Mouse (Mus musculus) lung, postnatal 25 days (tissue): ENCODE measurements around the gene Uchl1.
A peak's percentile ranks its signal among the peaks of the same experiment; 100 is the strongest.

Experiments used
- DNase-seq: peaks from one replicate; pipeline ENCODE4 v3.0.0; 2022; ENCODE audit warnings: low spot score

Uchl1 gene

DNA sequence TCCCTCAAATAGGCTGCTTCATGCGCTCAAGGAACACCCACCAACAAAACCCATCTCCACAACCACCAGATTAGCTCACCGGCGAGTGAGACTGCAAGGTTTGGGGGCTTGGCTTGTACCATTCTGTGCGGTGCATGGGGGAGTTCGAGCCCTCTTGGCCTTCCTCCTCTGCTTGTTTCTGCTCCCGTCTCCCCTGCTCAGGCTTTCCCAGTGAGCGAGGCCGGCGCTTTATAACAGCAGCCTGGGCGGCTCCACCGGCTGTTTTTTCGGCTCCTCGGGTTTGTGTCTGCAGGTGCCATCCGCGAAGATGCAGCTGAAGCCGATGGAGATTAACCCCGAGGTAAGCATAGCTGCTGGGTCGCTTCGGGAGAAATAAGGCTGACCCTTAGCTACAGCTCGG, at the start of gene Uchl1:
Gene Uchl1 (plus strand): TSS at position 109 of the 400 bp plus-strand sequence.
- no peak for DNase-seq

DNA sequence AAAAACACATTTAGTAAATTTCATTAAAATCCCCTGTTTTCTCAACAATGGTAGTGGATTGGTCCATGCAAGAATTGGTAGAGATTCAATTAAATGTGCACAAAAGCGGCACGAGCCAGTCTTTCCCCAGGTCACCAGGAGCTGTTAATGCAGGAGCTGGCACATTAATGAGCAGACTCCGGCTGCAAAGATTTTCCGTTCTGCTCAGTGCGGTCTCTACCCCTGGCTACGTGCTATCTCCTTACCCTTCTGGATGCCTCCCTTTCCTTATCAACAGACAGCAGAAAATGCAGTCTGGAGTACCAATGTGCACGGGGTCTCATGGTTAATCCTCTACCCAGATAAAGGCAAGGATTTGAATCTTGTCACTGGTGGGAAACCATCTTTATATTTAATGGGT, 48.1 kb upstream of the Uchl1 start:
- no peak for DNase-seq

DNA sequence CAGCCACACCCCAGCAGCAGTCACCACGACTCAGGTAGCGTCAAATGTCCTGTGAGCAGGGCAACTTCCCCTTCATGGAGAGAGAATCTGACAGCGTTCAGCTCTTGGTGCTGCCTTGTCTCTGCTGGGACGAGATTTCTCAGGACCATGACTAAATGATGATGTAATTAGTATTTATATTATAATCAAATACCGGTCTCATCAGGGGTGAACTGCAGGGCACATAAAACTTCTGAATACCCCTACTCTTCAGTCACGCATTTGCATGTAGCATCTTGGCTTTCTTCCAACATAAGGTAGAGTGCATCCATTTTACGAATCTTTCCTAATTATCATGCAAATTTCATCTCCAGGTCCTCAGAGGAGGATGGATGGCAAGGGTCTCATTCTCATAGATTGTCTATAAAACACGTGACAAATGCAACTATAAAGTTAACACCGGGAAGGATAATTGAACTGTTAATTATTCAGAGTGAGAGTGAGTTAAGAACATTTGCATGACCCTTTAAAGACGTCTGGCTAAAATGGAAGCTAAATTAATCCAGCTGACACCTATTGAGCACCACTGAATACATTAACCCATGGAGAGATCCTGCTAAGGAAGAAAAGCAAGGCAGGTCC, 40.3 kb upstream of the Uchl1 start:
- DNase-seq, result no peak

DNA sequence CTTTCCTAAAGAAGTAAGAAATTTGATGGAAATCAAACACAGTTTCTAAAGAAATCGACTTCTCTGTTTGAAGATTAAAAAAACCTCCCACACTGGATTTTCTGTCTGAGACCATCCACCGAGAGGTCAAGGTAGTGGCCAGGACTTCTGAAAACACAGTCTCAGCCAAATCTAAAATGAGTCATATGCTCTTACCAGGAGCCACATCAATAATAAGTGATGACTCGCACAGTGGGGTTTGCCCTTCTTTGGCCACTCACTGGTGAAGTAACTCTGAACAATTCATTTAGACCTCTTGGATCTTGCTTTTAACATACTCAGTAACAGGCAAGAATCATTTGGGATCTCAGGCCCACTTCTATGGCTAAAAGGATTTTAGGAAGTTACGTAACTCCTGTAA, 33.7 kb upstream of the Uchl1 start:
- no peak for DNase-seq

DNA sequence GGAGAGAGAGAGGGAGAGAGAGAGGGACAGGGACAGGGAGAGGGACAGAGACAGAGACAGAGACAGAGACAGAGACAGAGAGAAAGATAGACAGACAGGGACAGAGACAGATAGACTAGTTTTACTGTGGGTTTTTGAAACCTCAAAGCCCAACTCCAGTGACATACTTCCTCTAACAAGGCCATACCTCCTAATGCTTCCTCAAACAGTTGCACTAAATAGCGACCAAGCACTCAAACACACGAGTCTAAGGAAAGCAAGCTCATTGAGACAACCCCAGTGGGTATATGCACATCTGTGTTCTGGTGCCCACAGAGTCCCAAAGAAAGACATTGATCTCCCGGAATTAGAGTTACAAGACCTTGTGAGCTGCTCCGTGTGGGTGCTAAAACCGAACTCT, 32.6 kb upstream of the Uchl1 start:
- DNase-seq, result no peak

DNA sequence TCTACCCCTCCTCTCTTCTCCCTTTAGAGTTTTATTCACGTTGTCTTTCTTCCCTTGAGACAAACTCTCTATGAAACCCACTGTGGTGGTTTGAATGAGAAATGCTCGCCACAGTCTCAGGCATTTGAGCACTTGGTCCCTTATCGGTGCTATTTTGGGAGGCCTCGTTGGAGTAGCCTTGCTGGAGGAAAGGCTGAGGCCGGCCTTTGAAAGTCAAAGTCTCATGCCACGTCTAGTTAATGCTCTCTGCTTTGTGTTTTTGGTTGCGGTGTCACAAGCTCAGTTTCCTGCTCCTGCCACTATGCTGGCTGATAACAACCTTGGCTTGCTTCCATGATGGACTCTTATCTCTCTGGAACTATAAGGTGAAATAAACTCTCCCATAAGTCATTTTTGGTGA, 28.4 kb upstream of the Uchl1 start:
- DNase-seq, result no peak

DNA sequence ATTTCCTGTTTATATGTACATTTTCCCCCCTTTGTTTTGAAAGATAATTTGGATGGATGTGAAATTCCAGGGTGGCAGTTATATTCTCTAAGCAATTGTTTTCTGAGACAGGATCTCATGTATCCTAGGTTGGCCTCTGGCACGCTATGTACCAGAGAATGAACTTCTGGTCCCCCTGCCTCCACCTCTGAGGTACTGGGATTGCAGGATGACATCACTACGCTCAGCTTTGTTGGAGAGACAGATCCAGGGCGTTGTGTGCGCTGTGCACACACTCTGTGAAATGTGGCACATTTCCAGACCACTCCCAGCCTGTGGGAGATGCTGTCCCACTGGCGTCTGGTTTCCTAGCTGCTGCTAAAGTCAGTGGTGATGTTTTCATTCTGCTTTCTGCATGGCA, 21.7 kb upstream of the Uchl1 start:
- DNase-seq, result peak; percentile 65

GRCm38 (mm10) chr5:66675189-66675890, 551 bp upstream of the Uchl1 start:
- no peak for DNase-seq

DNA sequence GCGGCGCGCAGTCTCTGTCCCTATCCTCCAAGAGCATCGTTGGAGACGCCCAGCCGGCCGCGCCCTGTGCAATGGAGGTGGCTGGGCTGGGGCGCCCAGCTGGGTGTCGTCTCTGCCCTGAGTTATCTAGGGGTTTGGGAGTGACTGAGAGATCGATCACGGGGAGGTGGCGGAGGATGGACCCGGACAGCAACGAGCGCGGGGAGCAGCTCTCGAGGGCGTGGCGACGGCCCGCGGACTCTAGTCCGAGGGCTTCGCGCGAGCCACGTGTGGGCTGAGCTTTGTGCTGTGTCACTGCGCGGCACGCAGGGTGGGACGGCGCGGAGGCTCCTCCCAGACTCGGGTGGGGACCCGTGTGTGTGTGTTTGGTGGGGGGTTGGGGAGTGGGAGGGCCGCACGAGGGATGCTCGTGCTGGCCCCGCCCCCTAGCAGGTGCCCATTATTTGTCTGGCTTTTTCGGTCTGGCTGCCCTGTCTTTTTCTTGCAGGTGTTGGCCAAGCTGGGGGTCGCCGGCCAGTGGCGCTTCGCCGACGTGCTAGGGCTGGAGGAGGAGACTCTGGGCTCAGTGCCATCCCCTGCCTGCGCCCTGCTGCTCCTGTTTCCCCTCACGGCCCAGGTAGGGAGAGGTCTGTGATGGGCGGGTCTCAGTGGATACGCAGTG, 696 bp downstream of the Uchl1 start:
- DNase-seq, result no peak

- no peak for DNase-seq
Measured at GRCm38 (mm10) chr5:66677411-66678345, 1.8 kb downstream of the Uchl1 start.

DNA sequence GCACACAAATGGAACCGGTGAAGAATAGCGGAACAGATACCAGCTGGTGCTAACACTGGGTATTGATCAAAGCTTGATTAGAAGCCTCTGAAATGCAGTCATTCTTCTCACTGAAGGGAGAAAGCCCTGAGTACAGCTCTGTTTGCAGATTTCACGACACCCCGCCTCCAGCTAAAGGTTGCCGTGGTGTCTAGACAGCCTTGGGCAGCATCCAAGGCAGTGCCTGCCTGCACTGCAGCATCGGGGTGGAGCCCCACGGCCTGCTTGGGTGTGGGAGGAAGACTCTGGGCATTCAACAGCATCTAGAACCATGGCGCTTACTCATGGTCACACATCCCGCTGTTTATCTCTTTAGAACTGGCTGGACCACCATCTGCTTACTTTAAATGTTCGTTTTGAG, 3.3 kb downstream of the Uchl1 start:
- DNase-seq, result no peak

GRCm38 (mm10) chr5:66685930-66686329, 10.0 kb downstream of the Uchl1 start:
- no peak for DNase-seq

- DNase-seq, result no peak
Measured at GRCm38 (mm10) chr5:66686863-66687262, 11.0 kb downstream of the Uchl1 start.

GRCm38 (mm10) chr5:66687737-66688136, 11.8 kb downstream of the Uchl1 start:
- no peak for DNase-seq

DNA sequence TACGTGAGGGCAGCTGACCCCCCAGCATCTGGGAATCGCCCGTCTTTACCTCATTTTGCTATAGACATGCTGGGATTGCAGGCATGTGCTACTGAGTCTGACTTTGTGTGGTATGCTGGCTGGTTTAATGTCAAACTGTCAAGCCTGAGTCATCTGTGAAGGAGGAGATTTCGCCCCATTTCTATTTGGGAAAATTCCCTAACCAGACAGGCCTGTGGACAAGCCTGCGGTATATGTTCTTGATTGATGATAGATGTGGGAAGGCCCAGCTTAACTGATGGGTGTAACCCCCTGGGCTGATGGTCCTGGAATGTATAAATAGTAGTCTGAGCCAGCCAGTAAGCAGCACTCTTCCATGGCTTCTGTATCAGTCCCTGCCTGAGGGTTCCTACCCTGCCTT, 12.4 kb downstream of the Uchl1 start:
- no peak for DNase-seq

DNA sequence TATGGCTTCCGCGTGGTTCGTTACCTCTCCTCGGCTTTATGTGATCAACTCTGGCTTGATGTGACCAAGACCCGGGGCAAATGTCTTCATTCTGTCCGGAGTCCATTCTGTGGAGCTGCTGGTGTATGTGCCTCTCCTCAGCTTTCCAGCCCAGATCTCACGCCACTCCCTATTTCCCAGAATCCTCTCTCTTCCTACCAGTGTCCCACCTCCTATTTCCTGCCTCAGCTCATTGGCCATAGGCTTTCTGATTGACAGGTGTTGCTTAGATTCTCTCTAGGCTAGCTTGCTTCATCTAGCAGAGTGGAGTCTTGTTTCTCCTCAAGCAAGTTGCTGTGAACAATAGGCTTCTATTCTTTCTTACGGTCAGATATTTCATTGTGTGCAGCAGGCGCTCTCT, 13.9 kb downstream of the Uchl1 start:
- no peak for DNase-seq

- DNase-seq, result no peak
Measured at GRCm38 (mm10) chr5:66693231-66693630, 17.3 kb downstream of the Uchl1 start.

DNA sequence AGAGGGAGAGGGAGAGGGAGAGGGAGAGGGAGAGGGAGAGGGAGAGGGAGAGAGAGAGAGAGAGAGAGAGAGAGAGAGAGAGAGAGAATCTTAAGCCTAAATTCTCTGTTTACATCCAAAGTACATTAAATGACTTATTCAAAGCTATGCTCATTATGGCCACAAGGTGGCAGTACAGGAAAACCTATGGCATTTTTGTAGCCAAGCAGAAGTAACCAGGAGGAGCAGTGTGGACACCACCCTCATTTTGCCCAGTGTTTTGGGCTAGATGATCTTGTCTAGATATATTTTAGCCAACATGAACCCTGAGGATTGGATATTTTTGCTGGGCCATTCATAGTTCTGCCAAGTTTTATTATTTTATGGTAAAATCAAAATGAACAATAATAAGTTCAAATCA, 21.2 kb downstream of the Uchl1 start:
- DNase-seq, result peak; percentile 60

GRCm38 (mm10) chr5:66699911-66700310, 24.0 kb downstream of the Uchl1 start:
- no peak for DNase-seq

GRCm38 (mm10) chr5:66701951-66702350, 26.1 kb downstream of the Uchl1 start:
- no peak for DNase-seq

DNA sequence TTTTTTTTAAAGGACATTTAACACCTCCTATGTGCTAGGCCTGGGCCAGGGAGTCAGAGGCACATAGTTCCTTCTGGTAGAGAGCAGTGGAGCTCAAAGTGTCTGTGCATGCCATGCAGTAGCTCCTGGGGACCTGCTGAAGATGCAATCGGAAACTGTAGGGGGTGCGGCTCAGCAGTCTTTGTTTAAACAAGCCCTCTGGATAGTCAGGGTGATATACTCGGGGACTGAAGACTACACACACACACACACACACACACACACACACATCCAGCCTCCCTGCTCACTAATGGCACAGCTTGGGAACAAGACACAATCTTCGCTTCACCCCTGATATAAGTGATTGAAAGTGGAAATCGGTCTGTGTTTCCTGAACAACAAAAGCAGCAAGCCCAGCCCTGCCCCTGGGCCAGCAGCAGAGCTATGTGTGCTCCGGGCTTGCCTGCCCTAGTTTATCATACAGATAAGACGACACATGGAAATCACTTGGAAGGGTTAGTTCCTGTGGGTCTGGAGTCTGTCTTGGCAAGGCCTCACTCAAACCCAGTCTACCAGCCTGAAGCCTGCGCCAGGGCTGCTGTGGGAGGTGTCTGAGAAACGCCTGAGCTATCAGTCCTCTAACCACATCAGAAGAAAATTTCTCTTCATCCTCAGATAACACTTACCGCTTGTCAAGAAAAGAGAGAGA, 27.6 kb downstream of the Uchl1 start:
- DNase-seq, result no peak

GRCm38 (mm10) chr5:66707859-66708258, 32.0 kb downstream of the Uchl1 start:
- DNase-seq, result no peak
